23 mouse cellular contexts compared by ENCODE assay signal in the genomic region with DNA sequence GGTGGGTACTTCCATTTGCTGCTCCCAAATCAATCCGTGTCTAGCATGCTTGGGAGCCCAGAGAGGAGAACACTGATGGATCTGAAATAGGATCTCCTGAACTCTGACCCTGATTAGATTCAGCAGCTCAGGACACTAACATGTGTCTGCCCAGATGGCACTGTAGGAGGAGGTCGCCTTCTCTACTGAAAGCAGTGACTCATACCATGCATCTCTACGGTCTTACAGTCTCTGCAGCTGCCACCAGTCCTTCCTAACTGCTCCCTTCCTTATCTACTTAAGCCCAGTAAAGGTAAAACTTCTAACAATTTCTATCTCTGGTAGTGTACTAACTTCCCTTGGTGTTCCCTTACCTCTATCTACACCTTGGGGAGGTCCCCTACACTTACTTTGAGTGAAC.
"Had no signal": no experiment of that assay in that cellular context is flagged by ENCODE, and none has a peak within 500 bp of the region (broad histone marks: within the 10 kb centered on the region; RNA-seq: fewer than 3 reads in every experiment).

No protein-coding gene starts in this region.

- H3K4me3 ChIP-seq: heart, embryonic 10.5 days; heart, embryonic 12.5 days; hindbrain, embryonic 10.5 days; hindbrain, embryonic 12.5 days; intestine, embryonic 15.5 days; limb, embryonic 13.5 days; limb, embryonic 15.5 days; liver, embryonic 12.5 days had no signal

- H3K36me3 ChIP-seq: heart, embryonic 10.5 days; heart, embryonic 12.5 days; hindbrain, embryonic 10.5 days; hindbrain, embryonic 12.5 days; intestine, embryonic 15.5 days; limb, embryonic 13.5 days; limb, embryonic 15.5 days; liver, embryonic 12.5 days had no signal

- H3K4me1 ChIP-seq: heart, embryonic 10.5 days; heart, embryonic 12.5 days; hindbrain, embryonic 10.5 days; hindbrain, embryonic 12.5 days; intestine, embryonic 15.5 days; limb, embryonic 13.5 days; limb, embryonic 15.5 days; liver, embryonic 12.5 days had no signal

- H3K9ac ChIP-seq: heart, embryonic 12.5 days; hindbrain, embryonic 12.5 days; hindbrain, embryonic 14.5 days; intestine, embryonic 15.5 days; limb, embryonic 13.5 days; limb, embryonic 15.5 days; liver, embryonic 12.5 days; liver, embryonic 14.5 days had no signal

- DNase-seq: gastrocnemius, postnatal 14 days; gastrocnemius, postnatal 36 days; heart, adult 18-20 months; heart, postnatal 10 days; heart, postnatal 4 days; kidney, adult 18-20 months; kidney, adult 8-10 months; kidney, postnatal 10 days; kidney, postnatal 25 days; kidney, postnatal 4 days; layer of hippocampus, adult 9-11 months; layer of hippocampus, postnatal 36 days; left cerebral cortex, postnatal 4 days had no signal

- H3K27ac ChIP-seq: heart, embryonic 10.5 days; hindbrain, embryonic 10.5 days; hindbrain, embryonic 12.5 days; hindbrain, embryonic 14.5 days; intestine, embryonic 15.5 days; limb, embryonic 13.5 days; limb, embryonic 15.5 days; liver, embryonic 12.5 days; liver, embryonic 14.5 days had no signal

- H3K9me3 ChIP-seq: heart, embryonic 10.5 days; hindbrain, embryonic 10.5 days; hindbrain, embryonic 12.5 days; intestine, embryonic 15.5 days; limb, embryonic 13.5 days; limb, embryonic 15.5 days; liver, embryonic 12.5 days had no signal

- H3K27me3 ChIP-seq: heart, embryonic 12.5 days; hindbrain, embryonic 12.5 days; intestine, embryonic 15.5 days; limb, embryonic 13.5 days; limb, embryonic 15.5 days; liver, embryonic 12.5 days had no signal

- H3K4me2 ChIP-seq: heart, embryonic 12.5 days; hindbrain, embryonic 12.5 days; hindbrain, embryonic 14.5 days; intestine, embryonic 15.5 days; limb, embryonic 13.5 days; limb, embryonic 15.5 days; liver, embryonic 12.5 days had no signal
